Mouse (Mus musculus): ENCODE results near the gene Pla2g6.

- TF ChIP-seq JUND (conservative IDR thresholded peaks at IDR 0.05; ENCODE audit: low read depth, low read length), result no peak
- no peak for TF ChIP-seq POLR2A (IDR thresholded peaks at IDR 0.05; ENCODE audit: low read depth, low read length)
- TF ChIP-seq ELF1 (IDR thresholded peaks at IDR 0.05; ENCODE audit: low read depth, low read length), result no peak
Measured at GRCm38 (mm10) chr15:79271124-79271746, 57.0 kb downstream of the Pla2g6 start.
